Mouse (Mus musculus) heart, embryonic 12.5 days (tissue): Measurements from ENCODE around the gene Etfa. TPM values are rescaled to one million over a fixed set of nuclear protein-coding genes. Genes with fewer than 3 reads are reported as not detected.

Experiments used
- ATAC-seq: fragments of 200-750 bp; cut with Nextera tagmentation; 2 replicates; pipeline ENCODE4 v1.8.0; 2017; ENCODE audit warnings: moderate TSS enrichment, moderate library complexity; ENCODE audit not compliant: insufficient number of reproducible peaks, low FRiP score
- H3K27ac ChIP-seq: fragments of 300-500 bp; sonication (generic); 2 replicates; pipeline ENCODE4 v1.5.1; 2016; ENCODE audit warnings: mild to moderate bottlenecking, moderate library complexity; ENCODE audit not compliant: poor library complexity, severe bottlenecking
- H3K27me3 ChIP-seq: fragments of 300-500 bp; sonication (generic); replicated peaks from 2 replicates; pipeline ENCODE4 v1.6.1; 2016; ENCODE audit warnings: mild to moderate bottlenecking, moderate library complexity
- H3K36me3 ChIP-seq: fragments of 300-500 bp; sonication (generic); 2 replicates; pipeline ENCODE4 v1.6.1; 2016; ENCODE audit warnings: mild to moderate bottlenecking, moderate library complexity
- H3K4me1 ChIP-seq: fragments of 300-500 bp; sonication (generic); replicated peaks from 2 replicates; pipeline ENCODE4 v1.6.1; 2016; ENCODE audit warnings: mild to moderate bottlenecking
- H3K4me2 ChIP-seq: fragments of 300-500 bp; sonication (generic); 2 replicates; pipeline ENCODE4 v1.6.1; 2016; ENCODE audit warnings: mild to moderate bottlenecking, moderate library complexity
- H3K4me3 ChIP-seq: fragments of 300-500 bp; sonication (generic); 2 replicates; pipeline ENCODE4 v1.5.1; 2016; ENCODE audit warnings: mild to moderate bottlenecking
- H3K9ac ChIP-seq: fragments of 300-500 bp; sonication (generic); 2 replicates; pipeline ENCODE4 v1.6.1; 2016; ENCODE audit warnings: mild to moderate bottlenecking, moderate library complexity
- H3K9me3 ChIP-seq: fragments of 300-500 bp; sonication (generic); replicated peaks from 2 replicates; pipeline ENCODE4 v1.6.1; 2016; ENCODE audit warnings: mild to moderate bottlenecking, moderate library complexity
- WGBS: fragments of 180-500 bp; shearing (Covaris S2); methylation state at CpG from one replicate; pipeline ENCODE4 v1.1.7; 2016; 5-methylcytosine and 5-hydroxymethylcytosine counted together
- polyA plus RNA-seq: library from polyadenylated mRNA; unstranded; fragments of >200 nt; fragmentation: Nextera tagmentation; extraction: Ambion mirVana; gene quantifications from 2 replicates; pipeline ENCODE4 v1.2.1, GENCODE M21; 2016

Gene Etfa
- polyA plus RNA-seq, 1 experiment from 2014 or later: 318 TPM

GRCm38 (mm10) chr9:55542366-55543325 is 30.6 kb upstream of the Etfa start:
- peak overlapping the region; percentile 66 for H3K4me2 ChIP-seq
- H3K4me1 ChIP-seq: peaks cover 44% of the 10 kb centered on the region
- H3K4me3 ChIP-seq: peak overlapping the region; percentile 52
- 3% methylated on average over 56 of the region's 59 CpGs for WGBS
- no peak overlapping the region for H3K27ac ChIP-seq
- H3K27me3 ChIP-seq: peaks cover 77% of the 10 kb centered on the region
- H3K9me3 ChIP-seq: no peaks in the 10 kb centered on the region; the same call in 1 of the 2 replicates
- H3K36me3 ChIP-seq: no peaks in the 10 kb centered on the region
- no peak for ATAC-seq
- 0 out of 2 replicates have a peak overlapping the region, but pooled peaks have one; percentile 1 for H3K9ac ChIP-seq

GRCm38 (mm10) chr9:55541681-55542365 is 29.8 kb upstream of the Etfa start:
- WGBS: under 1% methylated on average over 59 of the region's 59 CpGs
- H3K27me3 ChIP-seq: peaks cover 79% of the 10 kb centered on the region
- peaks cover 44% of the 10 kb centered on the region for H3K4me1 ChIP-seq
- no peak overlapping the region for H3K27ac ChIP-seq
- H3K4me2 ChIP-seq: peak overlapping the region; percentile 66
- no peak overlapping the region for H3K9ac ChIP-seq
- H3K4me3 ChIP-seq: peak overlapping the region; percentile 52
- H3K9me3 ChIP-seq: no peaks in the 10 kb centered on the region; the same call in 1 of the 2 replicates
- ATAC-seq: no peak
- H3K36me3 ChIP-seq: no peaks in the 10 kb centered on the region

GRCm38 (mm10) chr9:55540888-55541287 is 28.8 kb upstream of the Etfa start:
- Histone ChIP-seq H3K27ac (no peak overlapping the region), H3K4me1 (peaks cover 36% of the 10 kb centered on the region), H3K9me3 (no peaks in the 10 kb centered on the region), H3K4me3 (peak overlapping the region; percentile 52), H3K4me2 (peak overlapping the region; percentile 88), H3K27me3 (peaks cover 76% of the 10 kb centered on the region), H3K9ac (0 out of 2 replicates have a peak overlapping the region, but pooled peaks have one; percentile 24), H3K36me3 (no peaks in the 10 kb centered on the region)
- under 1% methylated on average over 28 of the region's 28 CpGs for WGBS
- peak; percentile 78 for ATAC-seq

GRCm38 (mm10) chr9:55540391-55540770 is 28.3 kb upstream of the Etfa start:
- ATAC-seq: no peak
- Histone ChIP-seq H3K27ac (no peak overlapping the region), H3K4me3 (peak overlapping the region; percentile 52), H3K36me3 (no peaks in the 10 kb centered on the region), H3K4me1 (peaks cover 32% of the 10 kb centered on the region), H3K27me3 (peaks cover 71% of the 10 kb centered on the region), H3K4me2 (peak overlapping the region; percentile 88), H3K9me3 (no peaks in the 10 kb centered on the region), H3K9ac (0 out of 2 replicates have a peak overlapping the region, but pooled peaks have one; percentile 24)
- WGBS: under 1% methylated on average over 12 of the region's 12 CpGs

GRCm38 (mm10) chr9:55539661-55540390 is 27.8 kb upstream of the Etfa start:
- Histone ChIP-seq H3K9ac (no peak overlapping the region), H3K27me3 (peaks cover 65% of the 10 kb centered on the region), H3K4me3 (peak overlapping the region; percentile 52), H3K27ac (no peak overlapping the region), H3K4me1 (peaks cover 27% of the 10 kb centered on the region), H3K4me2 (peak overlapping the region; percentile 88), H3K36me3 (no peaks in the 10 kb centered on the region), H3K9me3 (no peaks in the 10 kb centered on the region)
- no peak for ATAC-seq
- WGBS: 2% methylated on average over 31 of the region's 31 CpGs

GRCm38 (mm10) chr9:55539006-55539405 is 27.0 kb upstream of the Etfa start:
- Histone ChIP-seq H3K9me3 (no peaks in the 10 kb centered on the region), H3K4me3 (no peak overlapping the region), H3K4me1 (peaks cover 20% of the 10 kb centered on the region), H3K27ac (no peak overlapping the region), H3K36me3 (no peaks in the 10 kb centered on the region), H3K4me2 (no peak overlapping the region), H3K9ac (no peak overlapping the region), H3K27me3 (peaks cover 62% of the 10 kb centered on the region)
- no peak for ATAC-seq
- 31% methylated on average over 1 of the region's 1 CpGs for WGBS

GRCm38 (mm10) chr9:55538377-55538776 is 26.3 kb upstream of the Etfa start, which contains the start of gene Isl2:
Gene Isl2 (plus strand): TSS chr9:55538672.
- Histone ChIP-seq H3K4me3 (peak within 1 kb of the TSS; percentile 26), H3K9ac (no peak within 1 kb of the TSS), H3K9me3 (no peaks in the 10 kb centered on the region), H3K4me1 (peaks cover 17% of the 10 kb centered on the region), H3K27ac (no peak within 1 kb of the TSS), H3K4me2 (peak within 1 kb of the TSS; percentile 88), H3K36me3 (no peaks in the 10 kb centered on the region), H3K27me3 (peaks cover 57% of the 10 kb centered on the region)
- WGBS: 15% methylated on average over 4 of the region's 4 CpGs
- no peak for ATAC-seq

- 28% methylated on average over 3 of the region's 3 CpGs for WGBS
- Histone ChIP-seq H3K4me2 (no peak overlapping the region), H3K9me3 (no peaks in the 10 kb centered on the region), H3K9ac (no peak overlapping the region), H3K4me1 (peaks cover 4% of the 10 kb centered on the region), H3K27me3 (peaks cover 39% of the 10 kb centered on the region), H3K36me3 (no peaks in the 10 kb centered on the region), H3K4me3 (no peak overlapping the region), H3K27ac (no peak overlapping the region)
- no peak for ATAC-seq
These were observed 23.9 kb upstream of the Etfa start for GRCm38 (mm10) chr9:55535907-55536306.

- H3K27ac ChIP-seq: no peak overlapping the region
- no peaks in the 10 kb centered on the region for H3K4me1 ChIP-seq
- 0 out of 2 replicates have a peak, but pooled peaks cover 2% of the 10 kb centered on the region for H3K9me3 ChIP-seq
- no peak for ATAC-seq
- H3K4me3 ChIP-seq: no peak overlapping the region
- 29% methylated on average over 4 of the region's 4 CpGs for WGBS
- no peak overlapping the region for H3K4me2 ChIP-seq
- H3K9ac ChIP-seq: no peak overlapping the region
- no peaks in the 10 kb centered on the region; the same call in 1 of the 2 replicates for H3K27me3 ChIP-seq
- H3K36me3 ChIP-seq: no peaks in the 10 kb centered on the region
These were observed 13.7 kb upstream of the Etfa start for GRCm38 (mm10) chr9:55525716-55526115.

GRCm38 (mm10) chr9:55511521-55511993 is 486 bp downstream of the Etfa start:
- H3K9me3 ChIP-seq: no peaks in the 10 kb centered on the region
- H3K4me3 ChIP-seq: peak overlapping the region; percentile 98
- peaks cover 16% of the 10 kb centered on the region for H3K4me1 ChIP-seq
- under 1% methylated on average over 32 of the region's 32 CpGs for WGBS
- H3K36me3 ChIP-seq: peaks cover 5% of the 10 kb centered on the region; the same call in 1 of the 2 replicates
- H3K9ac ChIP-seq: peak overlapping the region; percentile 98
- peak overlapping the region; percentile 81 for H3K4me2 ChIP-seq
- ATAC-seq: peak; percentile 82
- peaks cover 19% of the 10 kb centered on the region for H3K27me3 ChIP-seq
- peak overlapping the region; percentile 99 for H3K27ac ChIP-seq
